Mouse (Mus musculus) kidney, postnatal 0 days (tissue): ENCODE measurements around the gene Sdc4. TPM values are rescaled to one million over a fixed set of nuclear protein-coding genes. Genes with fewer than 3 reads are reported as not detected.

Source experiments
- ATAC-seq: fragments of 200-750 bp; cut with Nextera tagmentation; replicated peaks from 2 replicates; pipeline ENCODE4 v1.8.0; 2017; ENCODE audit warnings: low read depth, moderate number of reproducible peaks, moderate TSS enrichment, moderate library complexity; ENCODE audit not compliant: low FRiP score
- DNase-seq: peaks from one replicate; pipeline ENCODE4 v3.0.0-alpha.2; 2016; ENCODE audit warnings: low spot score
- H3K27ac ChIP-seq: fragments of 300-500 bp; sonication (generic); 2 replicates; pipeline ENCODE4 v1.5.1; 2014; ENCODE audit warnings: mild to moderate bottlenecking
- H3K27me3 ChIP-seq: fragments of 300-500 bp; sonication (generic); 2 replicates; pipeline ENCODE4 v1.6.1; 2014; ENCODE audit warnings: low read length, mixed read lengths; ENCODE audit not compliant: insufficient read depth
- H3K36me3 ChIP-seq: fragments of 300-500 bp; sonication (generic); 2 replicates; pipeline ENCODE4 v1.6.1; 2014; ENCODE audit warnings: low read length, mixed read lengths; ENCODE audit not compliant: insufficient read depth
- H3K4me1 ChIP-seq: fragments of 300-500 bp; sonication (generic); replicated peaks from 2 replicates; pipeline ENCODE4 v1.6.1; 2014; ENCODE audit warnings: antibody characterized with exemption, low read length, mixed read lengths; ENCODE audit not compliant: insufficient read depth
- H3K4me2 ChIP-seq: fragments of 300-500 bp; sonication (generic); 2 replicates; pipeline ENCODE4 v1.6.1; 2014; ENCODE audit warnings: mild to moderate bottlenecking, low read length, moderate library complexity, mixed read lengths
- H3K4me3 ChIP-seq: fragments of 300-500 bp; sonication (generic); replicated peaks from 2 replicates; pipeline ENCODE4 v1.5.1; 2014; ENCODE audit warnings: low read depth, low read length
- H3K9ac ChIP-seq: fragments of 300-500 bp; sonication (generic); 2 replicates; pipeline ENCODE4 v1.6.1; 2014; ENCODE audit warnings: low read depth, low read length
- H3K9me3 ChIP-seq: fragments of 300-500 bp; sonication (generic); replicated peaks from 2 replicates; pipeline ENCODE4 v1.6.1; 2016; ENCODE audit warnings: low read length, inconsistent platforms, mixed read lengths
- CTCF ChIP-seq: IDR thresholded peaks from 2 replicates; pipeline ENCODE4 v1.5.1; 2016; ENCODE audit warnings: antibody characterized with exemption, low read depth, mild to moderate bottlenecking, moderate library complexity
- WGBS: fragments of 180-500 bp; shearing (Covaris S2); extraction: QIAGEN DNeasy Blood & Tissue Kit; methylation state at CpG from one replicate; pipeline ENCODE4 v1.1.7; 2014; 5-methylcytosine and 5-hydroxymethylcytosine counted together
- polyA plus RNA-seq: library from polyadenylated mRNA; unstranded; fragments of >200 nt; fragmentation: Nextera tagmentation; extraction: Ambion mirVana; gene quantifications from 2 replicates; pipeline ENCODE4 v1.2.1, GENCODE M21; 2015

Sdc4 gene
- polyA plus RNA-seq, 1 experiment from 2014 or later: 183 TPM

DNA sequence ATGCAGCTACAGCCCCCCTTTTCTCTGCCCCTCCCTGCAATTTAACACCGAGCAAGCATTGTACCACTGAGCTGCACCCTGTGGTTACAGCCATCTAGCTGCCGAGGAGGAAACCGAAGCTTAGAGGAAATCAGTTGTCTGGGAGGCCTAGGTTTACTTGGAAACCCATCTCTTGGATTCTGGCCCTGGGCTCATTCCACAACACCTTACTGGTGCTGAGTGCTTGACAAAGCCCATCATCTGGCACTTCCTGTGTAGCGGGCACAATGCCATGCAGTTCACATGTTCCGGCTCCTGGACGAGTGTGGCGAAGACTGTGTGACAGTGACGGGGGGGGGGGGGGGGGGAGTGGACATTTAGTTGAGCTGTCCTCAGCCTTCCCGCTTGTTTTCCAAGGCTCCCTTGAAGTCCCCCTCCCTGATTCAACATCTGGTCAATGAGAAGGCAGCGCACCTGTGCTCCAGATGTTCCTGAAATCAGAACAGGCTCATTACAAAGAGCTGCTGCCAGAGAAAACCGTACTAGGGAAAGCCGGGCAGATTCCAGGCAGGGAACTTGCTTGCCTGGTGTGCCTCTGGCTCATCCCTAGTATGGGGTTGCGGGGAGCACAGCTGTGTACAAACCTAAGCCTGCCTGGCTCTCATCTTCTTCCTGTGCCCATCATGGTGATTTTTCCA is 8.5 kb upstream of the Sdc4 start:
- 55% methylated on average over 12 of the region's 13 CpGs for WGBS

DNA sequence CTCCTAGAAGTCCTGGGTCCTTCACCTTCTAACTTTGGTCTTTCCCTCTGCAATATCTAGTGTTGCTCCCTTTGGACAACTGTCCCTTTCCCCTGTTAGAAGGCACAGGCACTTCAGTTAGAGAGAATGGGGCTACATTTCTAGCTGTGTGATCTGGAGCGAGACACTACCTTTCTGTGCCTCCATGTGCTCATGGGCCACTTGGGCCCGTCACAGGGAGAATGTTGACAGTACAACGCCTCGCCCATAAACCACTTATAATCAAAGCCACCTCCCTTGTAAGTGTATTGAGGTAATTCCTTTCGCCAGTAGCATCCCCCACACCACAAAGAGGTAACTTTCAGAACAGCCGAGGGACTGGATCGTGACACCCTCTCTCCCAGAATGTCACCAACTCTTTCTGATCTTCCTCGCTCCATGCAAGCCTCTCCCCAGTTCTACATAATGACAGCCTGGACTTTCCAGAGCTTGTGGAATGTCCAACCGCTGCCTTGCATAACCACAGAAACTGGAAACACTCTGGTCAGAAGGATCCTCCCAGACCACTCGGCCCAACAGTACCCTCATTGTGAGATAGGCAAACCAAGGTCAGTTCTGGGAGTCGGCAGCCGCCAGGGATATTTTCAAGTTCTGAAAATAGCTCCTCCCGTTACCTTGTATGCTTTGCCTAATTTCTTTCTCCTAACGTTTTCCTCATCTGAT is 5.8 kb upstream of the Sdc4 start:
- Histone ChIP-seq H3K4me2 (no peak overlapping the region), H3K4me1 (no peaks in the 10 kb centered on the region), H3K4me3 (no peak overlapping the region), H3K36me3 (no peaks in the 10 kb centered on the region), H3K27ac (no peak overlapping the region), H3K27me3 (no peaks in the 10 kb centered on the region), H3K9ac (no peak overlapping the region), H3K9me3 (no peaks in the 10 kb centered on the region)
- no peak for TF ChIP-seq CTCF
- ATAC-seq (no peak), DNase-seq (no peak)
- 75% methylated on average over 14 of the region's 14 CpGs for WGBS

More for the DNA sequence above, 8.5 kb upstream of the Sdc4 start:
- Histone ChIP-seq H3K36me3 (no peaks in the 10 kb centered on the region), H3K4me1 (peaks cover 13% of the 10 kb centered on the region), H3K4me3 (no peak overlapping the region), H3K27ac (no peak overlapping the region), H3K4me2 (no peak overlapping the region), H3K9me3 (no peaks in the 10 kb centered on the region), H3K27me3 (no peaks in the 10 kb centered on the region), H3K9ac (no peak overlapping the region)
- peak; percentile 11; the same call in 1 of the 2 replicates for TF ChIP-seq CTCF
- ATAC-seq (no peak), DNase-seq (no peak)

DNA sequence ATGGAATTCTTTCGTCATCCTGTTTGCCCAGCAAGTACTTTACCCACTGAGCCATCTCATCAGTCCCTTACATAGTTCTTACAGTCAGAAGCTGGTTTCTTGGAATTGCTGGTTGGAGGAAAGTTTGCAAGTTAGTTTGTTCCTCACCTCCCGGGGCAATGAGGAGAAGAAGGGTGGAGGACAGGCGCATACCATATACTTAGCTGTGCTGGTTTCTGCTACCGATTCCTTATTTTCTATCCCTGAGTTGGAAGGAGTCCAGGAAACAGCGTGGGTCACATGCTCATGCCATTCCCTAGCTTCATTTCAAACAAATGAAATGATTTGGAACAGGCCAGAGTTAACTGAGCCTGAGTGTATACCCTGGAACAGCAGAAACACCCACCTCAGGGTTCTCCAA is 5.2 kb upstream of the Sdc4 start:
- H3K27ac ChIP-seq: no peak overlapping the region
- H3K4me1 ChIP-seq: no peaks in the 10 kb centered on the region
- no peak for ATAC-seq
- no peaks in the 10 kb centered on the region for H3K27me3 ChIP-seq
- no peak overlapping the region for H3K4me3 ChIP-seq
- no peak for TF ChIP-seq CTCF
- H3K9ac ChIP-seq: no peak overlapping the region
- H3K36me3 ChIP-seq: no peaks in the 10 kb centered on the region
- H3K9me3 ChIP-seq: no peaks in the 10 kb centered on the region
- H3K4me2 ChIP-seq: no peak overlapping the region
- DNase-seq: no peak
- 59% methylated on average over 5 of the region's 5 CpGs for WGBS

DNA sequence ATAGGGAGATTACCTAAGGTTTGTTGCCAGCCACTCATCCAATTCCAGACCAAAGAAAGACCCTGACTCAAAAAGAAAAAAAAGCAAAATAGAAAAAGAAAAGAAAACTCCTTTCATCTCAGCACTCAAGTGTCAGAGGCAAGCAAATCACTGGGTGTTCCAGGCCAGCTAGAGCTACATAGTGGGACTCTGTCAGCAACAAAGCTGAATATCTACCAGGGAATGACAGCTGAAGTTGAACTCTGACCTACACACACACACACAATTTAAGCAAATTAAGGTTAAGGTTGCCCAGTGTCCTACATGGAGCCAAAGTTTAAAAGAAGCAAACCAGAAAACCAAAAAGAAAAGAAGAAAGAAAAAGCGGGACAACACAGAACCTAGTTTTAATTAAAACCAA is 4.5 kb upstream of the Sdc4 start:
- Histone ChIP-seq H3K4me2 (no peak overlapping the region), H3K4me1 (no peaks in the 10 kb centered on the region), H3K4me3 (no peak overlapping the region), H3K9ac (no peak overlapping the region), H3K27me3 (no peaks in the 10 kb centered on the region), H3K27ac (no peak overlapping the region), H3K36me3 (no peaks in the 10 kb centered on the region), H3K9me3 (no peaks in the 10 kb centered on the region)
- no peak for DNase-seq
- TF ChIP-seq CTCF: no peak
- 88% methylated on average over 1 of the region's 1 CpGs for WGBS
- no peak for ATAC-seq

DNA sequence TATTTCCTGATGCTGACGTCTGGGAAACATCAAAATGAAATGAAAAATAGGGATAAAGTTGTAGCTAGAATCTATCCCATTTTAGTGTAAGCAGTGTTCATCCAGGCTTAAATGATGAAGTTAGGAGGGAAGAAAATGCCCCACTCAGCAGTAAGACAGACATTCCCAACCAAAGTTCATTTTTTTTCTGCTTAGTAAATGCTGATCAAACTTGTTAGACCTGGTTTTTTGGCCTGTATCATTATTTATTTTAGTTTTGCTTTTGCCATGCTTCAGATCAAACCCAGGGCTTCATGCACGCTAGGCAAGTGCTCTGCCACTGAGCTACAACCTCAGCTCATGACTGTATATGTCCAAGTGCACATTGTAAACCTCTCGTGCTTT is 2.4 kb upstream of the Sdc4 start:
- no peak for TF ChIP-seq CTCF
- Histone ChIP-seq H3K27me3 (no peaks in the 10 kb centered on the region), H3K4me1 (no peaks in the 10 kb centered on the region; the same call in 1 of the 2 replicates), H3K4me2 (no peak overlapping the region), H3K9ac (no peak overlapping the region), H3K9me3 (no peaks in the 10 kb centered on the region), H3K4me3 (no peak overlapping the region), H3K36me3 (no peaks in the 10 kb centered on the region), H3K27ac (no peak overlapping the region)
- no peak for ATAC-seq
- WGBS: 73% methylated on average over 3 of the region's 3 CpGs
- no peak for DNase-seq

DNA sequence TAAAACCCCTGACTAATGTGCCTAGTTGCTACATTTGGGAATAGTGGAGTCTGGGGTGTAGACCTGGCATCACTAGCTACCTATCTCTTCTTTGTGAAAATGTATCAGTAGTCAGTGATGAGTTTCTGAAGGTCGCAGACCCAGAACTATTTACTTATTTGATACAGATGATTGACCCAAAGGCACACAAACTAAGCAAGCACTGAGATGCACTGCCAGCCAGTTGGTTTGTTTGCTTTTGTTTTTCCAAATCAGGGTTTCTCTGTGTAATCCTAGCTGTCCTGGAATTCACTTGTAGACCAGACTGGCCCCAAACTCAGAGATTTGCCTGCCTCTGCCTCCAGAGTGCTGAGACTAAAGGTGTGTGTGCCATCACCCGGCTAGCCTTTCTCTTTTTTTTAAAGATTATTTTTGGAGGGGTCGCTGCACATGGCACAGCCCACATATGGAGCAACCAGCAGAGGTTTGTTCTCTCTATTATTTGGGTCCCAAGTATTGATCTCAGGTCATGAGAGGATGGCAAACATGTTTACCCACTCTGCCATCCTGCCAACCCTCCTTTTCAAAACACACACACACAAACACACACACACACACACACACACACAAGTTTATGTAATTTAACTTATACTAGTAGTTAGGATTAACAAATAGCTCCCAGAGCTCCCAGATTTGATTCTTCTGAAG is 1.9 kb upstream of the Sdc4 start:
- H3K27ac ChIP-seq: no peak overlapping the region
- H3K4me1 ChIP-seq: no peaks in the 10 kb centered on the region; the same call in 1 of the 2 replicates
- TF ChIP-seq CTCF: no peak
- DNase-seq (no peak), ATAC-seq (no peak)
- H3K9me3 ChIP-seq: no peaks in the 10 kb centered on the region
- H3K4me3 ChIP-seq: no peak overlapping the region
- H3K36me3 ChIP-seq: no peaks in the 10 kb centered on the region
- WGBS: 83% methylated on average over 3 of the region's 3 CpGs
- H3K4me2 ChIP-seq: no peak overlapping the region
- no peak overlapping the region for H3K9ac ChIP-seq
- H3K27me3 ChIP-seq: no peaks in the 10 kb centered on the region
